Mouse (Mus musculus): ENCODE measurements around the gene Atg5.

GRCm38 (mm10) chr10:44303648-44304329 is 35.6 kb downstream of the Atg5 start:
- TF ChIP-seq CTCF (conservative IDR thresholded peaks at IDR 0.05; ENCODE audit: low read length) (no peak), NANOG (IDR thresholded peaks at IDR 0.05; ENCODE audit: borderline replicate concordance, low read length) (no peak)
